Mouse (Mus musculus) stomach, embryonic 14.5 days (tissue): ENCODE measurements around the gene Hnf1b. TPM values are rescaled to one million over a fixed set of nuclear protein-coding genes. Genes with fewer than 3 reads are reported as not detected.

Source experiments
- polyA plus RNA-seq: library from polyadenylated mRNA; unstranded; fragments of >200 nt; fragmentation: Nextera tagmentation; extraction: Ambion mirVana; gene quantifications from 2 replicates; pipeline ENCODE4 v1.2.1, GENCODE M21; 2014

Hnf1b gene
- polyA plus RNA-seq, 1 experiment from 2014 or later, result 8.2 TPM

Other genes with a start within 250 kb of the Hnf1b start
- not detected in 2 replicates for gene Rpl9-ps1, start 204.4 kb upstream of the Hnf1b start, polyA plus RNA-seq
- 0.46 TPM in 1 of 2 replicates, not detected in the other for gene Ccl3, start 200.7 kb upstream of the Hnf1b start, polyA plus RNA-seq
- 0.68 TPM in 1 of 2 replicates, not detected in the other for gene Ccl4, start 187.5 kb upstream of the Hnf1b start, polyA plus RNA-seq
- 1.2 and 2.0 TPM in 2 replicates for gene Wfdc17, start 146.1 kb upstream of the Hnf1b start, polyA plus RNA-seq
- gene Wfdc18, start 141.0 kb upstream of the Hnf1b start, polyA plus RNA-seq, result 0.54 TPM in 1 of 2 replicates, not detected in the other
- gene Wfdc21, start 103.1 kb upstream of the Hnf1b start, polyA plus RNA-seq, result 1.6 TPM in 1 of 2 replicates, not detected in the other
- 28.7 and 29.1 TPM in 2 replicates for gene Heatr6, start 96.4 kb upstream of the Hnf1b start, polyA plus RNA-seq
- gene Ddx52, start 92.0 kb downstream of the Hnf1b start, polyA plus RNA-seq, result 32.3 and 36.9 TPM in 2 replicates
- gene Synrg, start 114.4 kb downstream of the Hnf1b start, polyA plus RNA-seq, result 13.8 and 15.0 TPM in 2 replicates
- 21.9 and 24.0 TPM in 2 replicates for gene Dusp14, start 219.2 kb downstream of the Hnf1b start, polyA plus RNA-seq